Mouse (Mus musculus) stomach, postnatal 0 days (tissue): Measurements from ENCODE around the gene Sptbn1.

Source experiments
- CTCF ChIP-seq: IDR thresholded peaks from 2 replicates; pipeline ENCODE4 v1.5.1; 2016; ENCODE audit warnings: antibody characterized with exemption, low read depth, mild to moderate bottlenecking, moderate library complexity
- EP300 ChIP-seq: optimal IDR thresholded peaks from 2 replicates; pipeline ENCODE3; 2016; ENCODE audit warnings: antibody characterized with exemption

GRCm38 (mm10) chr11:30102594-30102993 is 165.4 kb downstream of the Sptbn1 start:
- TF ChIP-seq CTCF (no peak), EP300 (no peak)
